Mouse (Mus musculus) regulatory T cell (primary cell): ENCODE measurements at regions not wholly inside any gene's neighbourhood (a gene's known extent, or its start where the extent isn't known, plus 50 kb on each side); places are given as distances from the start of the nearest gene placed in this dataset.

Experiments used
- in situ Hi-C: fragments of 300-600 bp; cut with MboI, MseI; formaldehyde crosslinking; loops from one replicate; pipeline ENCODE4 v1.15.1; 2025; ENCODE audit warnings: high pct_unique_total_duplicates

DNA sequence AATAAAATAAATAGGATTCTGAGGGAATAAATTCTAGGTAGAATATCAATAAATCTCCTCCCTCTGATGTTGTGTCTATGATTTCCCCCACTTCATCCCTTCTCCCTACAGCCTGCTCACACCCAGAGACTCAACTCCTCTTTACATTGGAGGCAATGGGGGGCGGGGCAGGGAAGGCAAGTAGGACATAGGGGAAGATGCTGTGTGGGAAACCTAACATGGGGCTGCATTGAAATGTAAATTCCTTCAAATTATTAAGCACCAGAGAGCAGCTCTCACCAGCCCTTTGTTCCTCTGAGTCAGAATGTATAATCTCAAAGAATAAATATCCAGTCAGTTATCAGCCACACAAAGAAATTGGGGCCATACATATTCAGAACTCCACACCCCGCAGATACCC is 91.6 kb downstream of the Nuf2 start:
- in situ Hi-C loops, result no loop called here

- in situ Hi-C loops, result no loop called here
Measured at GRCm38 (mm10) chr1:169438006-169438405, 93.3 kb downstream of the Nuf2 start.

GRCm38 (mm10) chr1:169422408-169422807 is 108.9 kb downstream of the Nuf2 start:
- in situ Hi-C loops, result no loop called here

GRCm38 (mm10) chr1:169421671-169422070 is 109.6 kb downstream of the Nuf2 start:
- in situ Hi-C loops, result no loop called here

DNA sequence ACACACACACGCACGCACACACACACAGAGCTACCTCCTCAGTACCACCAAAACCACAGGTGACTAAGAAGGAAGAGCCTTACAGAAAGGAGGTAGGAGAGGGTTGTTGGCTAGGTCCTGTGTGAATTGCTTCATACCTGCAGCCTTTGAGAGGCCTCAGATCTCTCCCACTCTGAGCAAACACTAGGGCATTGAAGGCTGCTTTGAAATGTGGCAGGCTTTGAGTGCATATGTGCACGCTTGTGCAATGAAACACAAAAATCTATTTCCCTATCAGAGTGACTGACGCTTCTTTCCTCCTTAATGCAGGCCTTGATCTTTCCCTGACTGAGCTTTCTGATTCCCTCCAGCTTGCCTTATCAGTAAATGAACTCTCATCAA is 112.6 kb downstream of the Nuf2 start:
- in situ Hi-C loops, result no loop called here

DNA sequence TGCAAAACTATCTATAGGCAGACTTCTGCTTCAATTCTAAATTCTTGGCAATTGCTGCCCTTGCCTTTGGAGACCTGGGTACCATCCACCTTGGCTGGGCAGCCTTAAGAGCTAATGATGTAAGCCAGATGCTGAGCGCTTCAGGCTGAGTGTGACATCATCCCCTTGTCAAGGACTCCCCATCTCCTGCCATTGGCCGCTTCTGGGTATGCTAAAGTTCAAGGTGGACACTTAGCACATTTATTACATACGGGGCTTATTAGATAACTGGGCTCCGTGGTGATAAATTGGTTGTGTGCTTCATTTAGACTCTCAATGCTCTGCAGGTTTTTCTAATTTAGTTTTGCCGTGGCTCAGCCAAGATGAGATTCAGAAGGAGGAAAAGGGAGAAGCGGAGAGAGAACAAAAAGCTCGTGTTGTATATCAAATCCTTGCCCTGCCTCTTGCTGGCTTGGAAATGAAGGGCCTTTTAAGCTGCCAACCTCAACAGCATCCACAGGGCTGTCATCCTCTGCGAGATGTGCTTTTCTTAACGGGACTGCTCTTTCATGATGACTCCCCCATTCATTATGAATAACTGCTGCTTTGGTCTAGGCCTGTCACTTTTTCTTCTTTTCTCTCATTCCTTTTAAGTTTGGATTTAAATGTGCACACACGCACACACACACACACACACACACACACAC is 113.1 kb downstream of the Nuf2 start:
- in situ Hi-C loops, result no loop called here

- in situ Hi-C loops, result no loop called here
Measured at GRCm38 (mm10) chr1:169416701-169417100, 114.6 kb downstream of the Nuf2 start.

- in situ Hi-C loops, result no loop called here
Measured at GRCm38 (mm10) chr1:169408120-169408519, 123.1 kb downstream of the Nuf2 start.

DNA sequence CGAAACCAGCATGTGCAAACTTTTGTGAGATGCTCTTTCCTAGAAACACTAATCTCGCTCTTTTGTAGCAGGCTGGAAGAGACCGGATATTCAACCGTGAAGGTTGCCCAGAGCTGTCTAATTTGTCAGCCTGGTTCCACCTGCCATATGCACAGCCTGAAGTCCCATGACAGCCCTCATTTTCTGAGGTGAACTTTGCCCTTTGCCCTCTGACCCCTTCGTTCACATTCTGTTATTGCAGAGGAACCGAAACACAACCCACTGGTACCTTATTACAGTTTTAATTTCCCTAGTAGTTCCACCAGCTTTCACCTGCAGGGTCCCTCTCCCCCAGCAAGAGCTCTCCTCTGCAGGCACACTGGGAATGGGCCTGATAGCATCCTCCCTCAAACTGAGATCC is 130.4 kb downstream of the Nuf2 start:
- in situ Hi-C loops, result no loop called here

DNA sequence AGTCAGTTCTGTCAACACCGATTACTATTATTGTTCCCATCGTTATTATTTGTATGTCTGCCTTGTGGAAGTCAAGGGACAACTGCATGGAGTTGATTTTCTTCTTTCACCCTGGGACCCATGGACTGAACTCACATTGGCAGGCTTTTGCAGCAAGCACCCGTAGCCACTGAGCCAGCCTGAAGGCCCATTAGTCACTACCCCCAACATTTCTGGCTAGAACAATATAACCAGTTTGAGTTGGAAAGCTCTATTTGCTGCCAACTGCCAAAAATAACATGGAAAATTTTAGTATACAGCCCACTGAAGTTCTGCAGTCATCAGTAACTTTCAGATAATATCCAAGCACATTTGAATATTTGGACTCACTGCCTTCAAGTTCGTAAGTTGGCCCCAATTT is 133.9 kb downstream of the Nuf2 start:
- in situ Hi-C loops, result no loop called here

DNA sequence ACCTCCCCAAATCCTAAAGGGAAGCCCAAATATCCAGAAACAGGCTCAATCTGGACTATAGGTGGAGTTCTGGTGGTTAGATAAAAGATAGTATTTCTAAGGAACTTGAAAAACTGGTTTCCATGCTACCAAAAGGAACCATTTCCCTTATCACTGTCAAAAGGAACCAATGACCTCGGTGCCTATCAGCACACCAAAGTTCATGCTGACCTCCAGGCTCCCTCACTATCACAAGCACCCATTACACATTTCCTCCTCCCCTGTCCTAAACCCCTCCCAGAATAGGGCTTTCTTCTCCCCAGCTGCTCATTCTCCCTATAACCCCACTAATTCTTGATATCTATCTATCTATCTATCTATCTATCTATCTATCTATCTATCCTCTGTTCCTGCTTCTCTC is 144.2 kb downstream of the Nuf2 start:
- in situ Hi-C loops, result no loop called here

DNA sequence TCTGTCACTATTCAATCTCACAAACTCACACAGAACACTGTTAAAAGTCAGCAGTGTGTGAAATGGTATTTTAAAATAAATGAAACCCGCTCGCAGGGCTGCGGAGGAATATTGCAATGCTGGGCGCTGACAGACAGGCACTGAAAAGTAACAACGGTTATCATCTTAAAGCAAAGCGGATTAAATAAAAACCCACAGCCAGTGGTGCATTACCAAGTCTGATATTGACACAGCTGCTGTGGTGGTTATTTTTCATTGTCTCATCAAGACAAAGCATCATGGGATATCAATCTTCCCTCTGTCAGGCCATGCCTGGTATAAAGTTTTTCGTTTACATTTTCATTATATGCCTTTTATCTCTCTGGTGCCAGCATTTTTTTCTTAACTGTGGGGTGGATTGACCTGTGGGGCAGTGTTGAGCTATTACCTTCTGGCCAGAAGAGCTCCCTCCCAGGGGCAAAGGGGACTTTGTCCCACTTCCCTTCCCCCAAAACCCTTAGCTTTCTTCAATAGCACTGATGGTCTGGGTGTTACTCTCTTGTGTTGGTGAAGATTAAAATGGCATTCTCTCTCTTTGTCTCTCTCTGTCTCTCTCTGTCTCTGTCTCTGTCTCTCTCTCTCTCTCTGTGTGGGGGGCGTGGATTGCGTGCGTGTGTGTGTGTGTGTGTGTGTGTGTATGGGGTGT is 145.4 kb downstream of the Nuf2 start:
- in situ Hi-C loops, result no loop called here

GRCm38 (mm10) chr1:169374686-169375085 is 156.6 kb downstream of the Nuf2 start:
- in situ Hi-C loops, result no loop called here

GRCm38 (mm10) chr1:169368758-169369157 is 162.5 kb downstream of the Nuf2 start:
- in situ Hi-C loops, result loop anchor here (10.0 kb wide), 1 partner anchor 206 kb away; no protein-coding TSS in a partner anchor

DNA sequence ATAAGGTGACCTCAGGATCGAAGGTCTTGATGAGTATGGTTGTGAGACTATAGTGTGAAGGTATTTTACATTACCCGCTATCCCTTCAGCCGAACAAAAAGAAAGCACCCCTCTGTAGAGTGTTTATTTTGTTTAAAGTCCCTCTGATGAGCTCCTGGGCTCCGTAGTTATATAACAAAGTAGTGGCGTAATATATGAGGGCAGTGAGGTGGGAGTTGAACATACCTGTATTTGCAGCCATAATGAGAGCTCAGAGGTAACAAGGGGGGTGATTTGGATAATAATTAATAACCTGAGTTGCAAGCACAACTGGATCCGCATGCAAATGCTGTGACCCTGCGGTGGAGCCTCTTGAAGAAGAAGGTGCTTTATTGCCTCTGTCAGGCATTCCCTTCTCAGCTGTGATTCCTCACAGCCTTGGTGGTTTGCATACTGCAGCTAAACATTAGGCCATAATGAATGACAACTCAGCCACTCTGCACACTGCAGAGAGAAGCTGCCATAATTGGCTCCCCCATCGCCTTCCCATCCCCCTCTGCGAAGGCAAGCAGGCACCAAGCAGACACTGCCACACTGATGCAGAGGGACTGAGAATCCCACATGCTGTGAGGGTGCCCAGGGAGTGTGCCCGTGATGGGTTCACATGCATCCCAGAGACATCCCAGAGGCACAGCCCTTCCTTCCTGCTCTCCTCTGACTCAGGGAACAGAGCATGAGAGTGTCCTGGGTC is 163.3 kb downstream of the Nuf2 start:
- in situ Hi-C loops, result loop anchor here (10.0 kb wide), 1 partner anchor 207 kb away; no protein-coding TSS in a partner anchor

- in situ Hi-C loops, result loop anchor here (10.0 kb wide), 1 partner anchor 207 kb away; no protein-coding TSS in a partner anchor
Measured at GRCm38 (mm10) chr1:169367316-169367715, 163.9 kb downstream of the Nuf2 start.

DNA sequence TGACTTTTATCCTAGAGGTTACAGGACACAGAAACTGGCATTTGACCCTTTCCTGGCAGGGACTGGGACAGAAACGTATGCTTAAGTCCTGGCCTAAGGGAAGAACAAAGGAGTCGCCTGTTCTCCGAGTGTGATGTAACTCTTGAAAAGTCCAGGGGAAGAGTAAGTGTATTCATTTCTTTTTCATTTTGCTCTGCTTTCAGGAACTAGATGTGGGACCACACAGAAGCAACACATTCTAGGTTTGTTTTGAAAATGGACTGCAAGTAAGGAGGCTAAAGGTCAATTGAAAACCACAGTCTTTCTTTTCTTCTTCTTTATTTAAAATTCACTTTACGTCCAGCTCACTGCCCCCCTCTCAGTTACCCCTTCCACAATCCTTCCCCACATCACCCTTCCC is 168.7 kb downstream of the Nuf2 start:
- in situ Hi-C loops, result loop anchor here (10.0 kb wide), 1 partner anchor 212 kb away; no protein-coding TSS in a partner anchor

GRCm38 (mm10) chr1:169357652-169358241 is 173.5 kb downstream of the Nuf2 start:
- in situ Hi-C loops, result loop anchor here (10.0 kb wide), 1 partner anchor 407 kb away; no protein-coding TSS in a partner anchor

GRCm38 (mm10) chr1:169354021-169354420 is 177.2 kb downstream of the Nuf2 start:
- in situ Hi-C loops, result loop anchor here (10.0 kb wide), 1 partner anchor 411 kb away; no protein-coding TSS in a partner anchor

- in situ Hi-C loops, result no loop called here
Measured at GRCm38 (mm10) chr1:169347692-169348091, 183.6 kb downstream of the Nuf2 start.

- in situ Hi-C loops, result no loop called here
Measured at GRCm38 (mm10) chr1:169346876-169347275, 184.4 kb downstream of the Nuf2 start.

DNA sequence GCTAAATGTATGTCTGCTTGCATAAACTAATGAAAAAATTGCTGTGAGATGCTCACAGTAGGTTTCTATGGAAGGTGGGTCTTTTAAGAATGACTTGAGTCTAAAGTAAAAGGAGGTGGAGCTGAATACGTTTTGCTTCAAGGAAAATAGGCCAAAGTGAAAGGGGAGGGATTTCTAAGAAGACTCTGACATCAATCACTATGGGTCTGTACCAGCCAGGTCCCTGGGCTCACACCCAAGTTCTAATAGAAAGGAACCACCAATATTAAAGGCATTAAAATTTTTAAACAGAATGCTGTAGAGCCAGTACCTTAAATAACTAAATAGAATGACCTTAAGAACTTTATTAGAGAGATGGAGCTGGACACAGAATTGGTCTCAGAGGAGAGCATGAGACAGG is 190.1 kb downstream of the Nuf2 start:
- in situ Hi-C loops, result no loop called here
